Mouse (Mus musculus): ENCODE data around the gene Rbm19. TPM values are rescaled to one million over a fixed set of nuclear protein-coding genes. Genes with fewer than 3 reads are reported as not detected.

The Rbm19 gene
- polyA plus RNA-seq, 1 experiment, result 12.5 TPM

GRCm38 (mm10) chr5:120160923-120161658, 44.8 kb downstream of the Rbm19 start:
- no peak for DNase-seq (ENCODE audit: low read depth, low spot score)
- 94% methylated on average over 8 of the region's 8 CpGs for WGBS

GRCm38 (mm10) chr5:120162689-120163088, 46.4 kb downstream of the Rbm19 start:
- DNase-seq (ENCODE audit: low read depth, low spot score), result no peak
- 95% methylated on average over 10 of the region's 10 CpGs for WGBS

GRCm38 (mm10) chr5:120163428-120163827, 47.2 kb downstream of the Rbm19 start:
- no peak for DNase-seq (ENCODE audit: low read depth, low spot score)
- 85% methylated on average over 6 of the region's 6 CpGs for WGBS

GRCm38 (mm10) chr5:120164450-120164849, 48.2 kb downstream of the Rbm19 start:
- WGBS, result 72% methylated on average over 11 of the region's 11 CpGs
- DNase-seq (ENCODE audit: low read depth, low spot score), result no peak

- 69% methylated on average over 9 of the region's 9 CpGs for WGBS
- no peak for DNase-seq (ENCODE audit: low read depth, low spot score)
Observed at GRCm38 (mm10) chr5:120165061-120165942, 49.0 kb downstream of the Rbm19 start.

- no peak for DNase-seq (ENCODE audit: low read depth, low spot score)
- 87% methylated on average over 13 of the region's 13 CpGs for WGBS
Observed at GRCm38 (mm10) chr5:120167787-120168325, 51.6 kb downstream of the Rbm19 start.

DNA sequence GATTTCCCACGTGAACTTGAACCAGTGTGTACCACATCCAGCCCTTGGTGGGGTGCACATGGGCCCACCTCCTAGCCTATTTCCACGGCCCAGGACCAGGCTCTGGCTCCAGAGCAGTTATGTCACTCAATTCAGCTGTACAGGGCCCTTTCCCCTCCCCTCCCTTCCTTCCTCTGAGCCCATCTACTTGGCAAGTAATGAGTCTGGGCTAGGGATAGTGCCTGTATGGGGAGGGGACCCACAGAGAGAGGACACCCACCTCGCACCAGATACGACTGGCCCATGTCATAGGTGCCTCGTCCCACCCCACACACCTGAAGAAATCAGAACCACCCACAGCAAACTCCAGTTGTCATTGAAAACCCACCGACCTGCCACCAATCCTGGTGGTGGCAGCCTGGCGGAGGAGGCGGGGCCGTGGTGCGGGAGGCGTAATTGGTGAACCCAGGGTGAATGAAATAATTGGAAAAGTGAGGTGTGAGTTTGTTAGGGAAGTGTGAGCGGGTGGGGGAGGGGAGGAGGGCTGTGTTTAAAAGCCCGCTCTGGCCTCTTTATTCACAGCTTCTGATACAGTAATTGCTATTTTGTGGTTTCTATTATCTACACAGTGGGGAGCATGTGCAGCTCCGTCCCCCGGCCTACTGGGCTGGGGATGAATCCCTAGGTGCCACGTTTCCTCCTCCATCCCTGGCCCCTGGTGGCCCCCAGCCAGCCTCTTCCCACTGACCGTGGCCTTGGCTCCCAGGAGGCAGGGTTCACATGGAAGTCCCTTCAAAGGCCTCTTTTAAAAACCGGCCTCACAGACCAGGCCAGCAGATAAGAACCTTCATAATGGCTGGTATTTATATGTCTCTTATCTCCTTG, 55.8 kb downstream of the Rbm19 start:
- WGBS, result 76% methylated on average over 18 of the region's 18 CpGs
- no peak for DNase-seq (ENCODE audit: low read depth, low spot score)

DNA sequence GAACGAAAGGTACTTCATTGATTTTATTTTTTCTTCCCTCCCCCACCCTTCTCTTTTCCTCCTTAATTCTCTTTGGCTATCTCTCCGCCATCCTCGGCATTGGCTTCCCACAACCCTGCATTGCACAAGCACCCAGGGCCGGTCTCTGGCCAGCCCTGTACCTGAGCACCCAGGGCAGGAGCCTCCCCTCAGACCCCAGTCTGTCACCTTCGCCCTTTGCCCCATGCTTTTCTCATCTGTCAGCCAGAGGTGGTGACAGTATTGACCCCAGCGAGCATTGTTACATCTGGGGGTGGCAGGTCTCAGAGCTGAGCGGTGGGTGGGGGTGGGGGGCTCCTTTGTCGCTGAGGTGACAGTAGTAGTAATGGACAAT, 56.5 kb downstream of the Rbm19 start:
- no peak for DNase-seq (ENCODE audit: low read depth, low spot score)
- 81% methylated on average over 8 of the region's 8 CpGs for WGBS

- DNase-seq (ENCODE audit: low read depth, low spot score), result no peak
- WGBS, result 83% methylated on average over 7 of the region's 7 CpGs
Observed at GRCm38 (mm10) chr5:120174317-120174716, 58.1 kb downstream of the Rbm19 start.

GRCm38 (mm10) chr5:120175217-120175616, 59.0 kb downstream of the Rbm19 start:
- 94% methylated on average over 8 of the region's 8 CpGs for WGBS
- no peak for DNase-seq (ENCODE audit: low read depth, low spot score)

DNA sequence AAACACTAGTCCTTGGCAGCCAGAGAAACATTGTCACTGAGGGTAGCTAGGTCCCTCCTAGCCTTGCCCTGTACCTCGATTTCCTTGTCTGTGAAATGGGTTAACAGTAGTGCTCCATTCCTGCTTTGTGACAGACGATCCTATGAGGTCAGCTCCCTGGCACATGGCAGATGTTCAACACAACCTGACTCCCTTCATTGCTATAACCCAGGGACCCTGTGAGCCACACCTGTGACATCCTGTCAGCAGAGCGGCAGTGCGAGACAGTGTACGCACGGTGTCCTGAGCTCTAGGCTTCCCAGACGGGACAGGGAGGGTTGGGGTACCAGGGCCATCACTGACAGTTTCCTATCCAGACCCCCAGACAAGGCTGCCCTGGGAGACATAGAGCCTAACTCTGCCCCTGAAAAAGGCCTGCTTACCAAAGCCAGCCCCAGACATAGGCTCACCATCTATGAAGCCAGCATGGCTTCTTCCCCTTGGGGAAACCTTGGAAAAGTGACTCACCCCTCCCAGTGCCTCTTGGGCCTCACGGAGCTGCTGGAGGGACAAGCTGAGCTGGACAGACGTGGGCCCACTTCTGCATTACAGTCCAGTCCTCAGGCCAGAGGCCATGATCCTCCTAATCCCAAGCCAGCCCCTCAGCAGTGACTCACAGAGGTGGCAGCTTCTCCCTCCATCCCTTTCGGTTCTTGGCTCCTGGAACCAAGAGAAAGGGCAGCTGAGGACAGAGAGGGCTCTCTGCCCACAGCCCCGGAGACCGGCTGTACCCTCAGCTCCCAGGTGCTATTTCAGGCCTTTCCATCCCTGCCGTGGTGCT, 60.2 kb downstream of the Rbm19 start:
- WGBS, result 88% methylated on average over 13 of the region's 13 CpGs
- DNase-seq (ENCODE audit: low read depth, low spot score), result no peak

- 92% methylated on average over 4 of the region's 4 CpGs for WGBS
- no peak for DNase-seq (ENCODE audit: low read depth, low spot score)
Observed at GRCm38 (mm10) chr5:120177066-120177340, 60.7 kb downstream of the Rbm19 start.

DNA sequence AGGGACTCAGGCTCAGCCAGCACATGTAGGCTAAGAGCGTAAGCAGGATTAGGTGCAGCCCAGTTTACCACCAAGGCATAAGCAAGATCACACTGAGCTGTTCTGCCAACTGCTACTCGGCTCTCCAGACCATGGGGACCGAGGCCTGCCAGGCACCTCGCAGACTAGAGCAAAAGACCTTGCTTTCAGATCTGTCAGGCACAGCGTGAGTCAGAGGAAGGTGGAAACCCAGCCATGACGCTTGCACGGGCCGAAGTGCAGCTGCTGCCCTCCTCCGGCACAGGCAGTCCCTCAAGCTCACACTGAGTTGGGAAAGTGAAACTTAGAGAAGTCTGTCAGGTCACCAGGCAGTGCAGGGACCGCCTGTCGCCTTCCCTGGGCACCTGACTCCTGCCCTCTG, 63.8 kb downstream of the Rbm19 start:
- WGBS, result 97% methylated on average over 11 of the region's 11 CpGs
- DNase-seq (ENCODE audit: low read depth, low spot score), result no peak

DNA sequence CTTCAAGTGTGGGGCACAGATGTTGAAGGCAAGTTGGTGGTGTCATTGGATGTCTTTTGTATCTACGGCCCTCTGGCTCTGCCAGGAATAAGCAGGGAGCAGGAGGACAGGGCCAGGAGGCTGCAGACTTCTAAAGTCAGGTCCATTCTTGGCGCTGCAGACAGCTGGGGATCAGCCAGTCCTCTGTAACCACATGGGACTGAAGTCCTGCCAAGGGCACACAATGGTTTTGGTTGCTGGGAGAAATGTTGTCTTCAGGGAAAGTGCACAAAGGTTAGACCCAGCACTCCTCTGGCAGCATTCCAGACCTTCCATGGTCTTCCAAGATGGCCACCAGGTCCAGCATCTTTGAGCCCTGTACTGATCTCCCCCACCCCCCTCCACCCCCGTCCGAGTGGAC, 65.1 kb downstream of the Rbm19 start:
- DNase-seq (ENCODE audit: low read depth, low spot score), result no peak
- 88% methylated on average over 4 of the region's 4 CpGs for WGBS

GRCm38 (mm10) chr5:120183321-120183720, 67.1 kb downstream of the Rbm19 start:
- 79% methylated on average over 8 of the region's 8 CpGs for WGBS
- no peak for DNase-seq (ENCODE audit: low read depth, low spot score)

DNA sequence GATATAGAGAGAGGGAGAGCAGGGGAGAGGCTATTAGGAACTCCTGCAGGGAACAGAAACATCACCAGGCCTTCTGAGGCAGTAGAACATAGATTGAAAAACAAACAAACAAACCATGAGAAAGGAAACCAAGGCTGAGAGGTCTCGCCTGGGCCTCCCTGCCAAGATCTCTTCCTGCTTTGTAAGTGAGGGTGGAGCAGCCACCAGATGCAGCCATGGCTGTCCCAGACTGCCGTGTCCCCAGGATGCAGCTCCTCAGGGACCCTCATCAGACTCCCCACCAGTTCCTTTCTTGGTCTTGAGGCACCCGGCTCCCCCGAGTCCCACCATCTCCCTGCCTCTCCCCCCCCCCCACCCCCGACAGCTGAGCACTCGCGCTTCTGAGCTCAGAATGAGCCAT, 67.5 kb downstream of the Rbm19 start:
- 63% methylated on average over 7 of the region's 7 CpGs for WGBS
- DNase-seq (ENCODE audit: low read depth, low spot score), result no peak

DNA sequence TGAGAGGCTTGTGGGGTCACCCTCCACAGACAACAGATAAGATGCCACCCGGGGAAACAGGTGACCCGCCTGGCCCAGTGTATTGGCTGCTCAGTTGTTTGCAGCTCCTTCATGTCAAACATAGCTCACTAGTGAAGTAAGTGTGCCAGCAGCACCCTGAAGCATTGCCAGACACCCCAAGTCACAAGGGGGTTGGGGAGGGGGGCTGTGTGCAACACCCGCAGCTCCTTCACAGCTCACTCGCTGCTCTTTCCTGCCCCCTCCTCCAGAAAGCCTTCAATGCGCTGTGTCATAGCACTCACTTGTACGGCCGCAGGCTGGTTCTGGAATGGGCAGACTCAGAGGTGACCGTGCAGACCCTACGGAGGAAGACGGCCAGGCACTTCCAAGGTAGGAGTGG, 69.7 kb downstream of the Rbm19 start:
- DNase-seq (ENCODE audit: low read depth, low spot score), result no peak
- 92% methylated on average over 10 of the region's 10 CpGs for WGBS

- no peak for DNase-seq (ENCODE audit: low read depth, low spot score)
- 88% methylated on average over 7 of the region's 7 CpGs for WGBS
Observed at GRCm38 (mm10) chr5:120188541-120188940, 72.3 kb downstream of the Rbm19 start.

DNA sequence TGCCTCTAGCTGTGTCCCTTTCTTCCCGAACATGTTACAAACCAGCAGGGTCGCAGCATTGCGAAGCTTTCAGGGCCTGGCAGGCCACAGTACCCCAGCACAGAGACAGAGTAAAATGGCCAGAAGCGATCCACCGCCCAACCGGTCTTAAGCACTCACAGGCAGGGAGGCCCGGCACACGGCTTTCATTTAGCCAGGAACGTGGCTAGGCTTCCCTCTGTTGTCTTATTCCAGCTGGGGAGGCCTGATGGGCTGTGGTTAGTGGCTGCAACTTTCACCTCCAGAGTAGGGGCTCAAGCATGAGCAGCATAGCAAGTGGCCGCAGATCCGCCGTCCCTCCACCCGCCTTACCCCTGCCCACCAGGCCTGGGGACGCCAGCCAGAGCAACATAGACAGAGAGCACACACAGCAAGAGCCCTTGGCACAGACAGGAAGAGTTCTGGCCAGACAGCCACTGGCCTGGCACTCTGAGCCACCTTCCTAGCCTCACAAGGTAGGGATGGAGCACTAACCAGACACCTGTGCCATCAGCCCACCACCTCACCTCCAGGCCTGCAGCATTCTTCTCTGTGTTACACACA, 73.8 kb downstream of the Rbm19 start:
- WGBS, result 95% methylated on average over 14 of the region's 14 CpGs
- DNase-seq (ENCODE audit: low read depth, low spot score), result no peak
